Mouse (Mus musculus) MEL (cell line): Measurements from ENCODE around the gene Igf1r.

ENCODE experiments used
- CTCF ChIP-seq, 3 experiments: IDR thresholded peaks in 2 of 3; conservative IDR thresholded peaks in 1 of 3; 2 replicates each; pipeline ENCODE4 v1.5.1; 2011 to 2012; ENCODE audit warnings: low read length in 3 of 3, low read depth in 2 of 3, mild to moderate bottlenecking in 2 of 3, improper control_type of control experiment in 1 of 3, inconsistent platforms in 1 of 3, mixed read lengths in 1 of 3, moderate library complexity in 1 of 3; ENCODE audit not compliant: control insufficient read depth in 1 of 3, insufficient read depth in 1 of 3, poor library complexity in 1 of 3, severe bottlenecking in 1 of 3
- KAT2A ChIP-seq: conservative IDR thresholded peaks from 2 replicates; pipeline ENCODE4 v1.6.1; 2012; ENCODE audit warnings: low read depth, low read length, improper control_type of control experiment, inconsistent platforms

- TF ChIP-seq KAT2A, result no peak
- TF ChIP-seq CTCF (IDR thresholded peaks at IDR 0.05 in 2 of 3, conservative IDR thresholded peaks at IDR 0.05 in 1 of 3; ENCODE audit: control insufficient read depth in 1 of 3, insufficient read depth in 1 of 3, low read depth in 2 of 3, low read length in 3 of 3, poor library complexity in 1 of 3, severe bottlenecking in 1 of 3), result no peak
Measured at GRCm38 (mm10) chr7:68070030-68070429, 117.4 kb downstream of the Igf1r start.
